Mouse (Mus musculus) brain, embryonic 14.5 days (tissue): ENCODE data around the gene Decr2. TPM values are rescaled to one million over a fixed set of nuclear protein-coding genes. Genes with fewer than 3 reads are reported as not detected.

Experiments
- DNase-seq: peaks from one replicate; pipeline ENCODE4 v3.0.0-alpha.2; 2011; ENCODE audit warnings: low read depth
- CTCF ChIP-seq: fragments of 200-500 bp; IDR thresholded peaks from 2 replicates; pipeline ENCODE4 v1.5.1; 2012; ENCODE audit warnings: inconsistent platforms, mild to moderate bottlenecking, moderate library complexity, borderline replicate concordance; ENCODE audit not compliant: insufficient read depth, insufficient read length; ENCODE audit errors: extremely low read depth
- POLR2A ChIP-seq: fragments of 200-500 bp; IDR thresholded peaks from 2 replicates; pipeline ENCODE4 v1.6.1; 2012; ENCODE audit warnings: mild to moderate bottlenecking, inconsistent platforms, borderline replicate concordance; ENCODE audit not compliant: poor library complexity, insufficient read depth, insufficient read length, severe bottlenecking; ENCODE audit errors: extremely low read depth
- polyA plus RNA-seq: library from polyadenylated mRNA; depleted of rRNA; stranded (reverse); fragments of >200 nt; gene quantifications from 2 replicates; pipeline ENCODE4 v1.2.3, GENCODE M21; 2012; rRNA removed

The Decr2 gene
- 26.8 and 28.6 TPM in 2 replicates for polyA plus RNA-seq

DNA sequence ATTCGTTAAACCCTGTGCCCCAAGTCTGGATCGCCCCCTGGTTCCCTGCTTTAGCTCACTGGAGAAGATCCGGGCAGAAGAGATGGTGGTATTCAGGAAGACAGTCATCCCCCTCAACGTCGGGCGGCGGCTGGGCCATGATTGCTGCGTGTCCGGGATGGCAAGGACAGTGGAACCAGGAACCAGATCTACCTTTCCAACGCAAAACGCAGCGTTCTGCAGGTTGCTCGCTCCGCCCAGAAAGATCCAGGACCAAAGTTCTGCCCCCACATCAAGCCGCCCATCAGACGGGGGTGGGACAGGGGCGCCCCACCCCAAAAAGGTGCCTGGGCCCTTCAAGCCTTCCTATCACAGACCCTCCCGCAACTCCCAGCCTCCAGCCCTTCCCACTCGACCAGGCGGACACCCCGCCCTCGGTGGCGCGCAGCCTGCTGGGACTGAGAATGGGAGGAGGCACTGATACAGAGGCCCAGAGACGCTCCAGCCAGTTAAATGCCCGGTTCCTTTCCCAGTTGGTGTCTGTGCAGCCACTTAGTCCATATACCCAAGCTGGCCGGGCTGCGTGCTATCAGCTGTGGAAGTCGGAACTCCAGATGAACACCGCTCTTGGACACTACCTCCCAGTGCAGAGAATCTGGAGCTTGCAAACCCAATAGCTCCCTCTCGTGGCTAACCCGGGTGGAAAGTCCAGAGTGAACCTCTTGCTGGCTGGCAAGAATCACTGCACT, at the start of gene Decr2:
TSS of gene Decr2 (minus strand) at position 433 of the 728 bp plus-strand sequence.
- peak; percentile 97 for DNase-seq
- TF ChIP-seq POLR2A (0 out of 2 replicates have a peak, but pooled peaks have one; percentile 31), CTCF (peak; percentile 92)

DNA sequence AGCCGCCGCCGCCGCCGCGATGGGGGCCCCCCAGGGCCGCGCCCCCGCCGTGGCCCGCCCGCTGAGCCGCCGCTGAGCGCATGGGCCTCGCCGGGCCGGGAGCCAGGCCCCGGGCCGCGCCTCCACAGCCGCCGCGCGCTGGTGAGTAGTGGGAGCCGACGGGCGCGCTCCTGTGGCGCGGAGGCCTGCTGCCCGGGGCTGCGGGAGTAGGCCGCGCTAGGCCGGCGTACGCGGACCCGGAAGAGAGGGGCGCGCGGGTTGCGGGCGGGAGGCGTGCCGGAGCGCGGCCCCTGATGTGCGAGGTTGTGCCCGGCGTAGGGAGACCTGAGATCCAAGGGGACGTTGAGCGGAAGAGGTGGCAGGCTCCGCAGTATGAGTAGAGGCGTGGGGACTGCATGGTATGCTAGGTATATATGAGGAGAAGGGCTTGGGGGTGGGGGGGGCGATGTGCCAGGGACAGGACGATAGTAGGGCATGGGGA, 48.8 kb upstream of the Decr2 start:
- TF ChIP-seq POLR2A (no peak), CTCF (no peak)
- peak; percentile 67 for DNase-seq

GRCm38 (mm10) chr17:26138239-26138836, 48.2 kb upstream of the Decr2 start, which contains the start of gene Axin1:
TSS of gene Axin1 (plus strand) at chr17:26138688.
- TF ChIP-seq POLR2A (peak; percentile 95), CTCF (peak; percentile 66)
- peak; percentile 99 for DNase-seq

DNA sequence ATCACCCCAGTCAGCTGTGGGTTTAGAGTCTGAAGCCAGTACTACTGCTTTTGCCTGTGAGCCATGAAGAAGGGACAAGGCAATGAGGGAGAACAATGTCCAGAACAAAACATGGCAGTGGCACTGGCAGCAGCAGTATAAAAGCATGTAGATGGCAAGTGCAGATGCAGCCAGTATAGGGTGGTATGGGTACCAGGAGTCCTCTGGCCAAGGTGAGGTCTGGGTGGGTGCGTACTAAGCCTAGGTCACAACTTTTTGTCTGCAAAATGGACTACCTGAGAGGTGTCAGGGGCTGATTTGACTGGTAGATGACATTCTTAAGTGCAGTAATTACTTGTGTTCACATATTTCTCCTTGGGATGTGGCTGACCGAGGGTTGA, 47.6 kb upstream of the Decr2 start:
- TF ChIP-seq POLR2A: no peak
- no peak for TF ChIP-seq CTCF

GRCm38 (mm10) chr17:26137106-26137750, 47.1 kb upstream of the Decr2 start:
- TF ChIP-seq CTCF: no peak
- no peak for TF ChIP-seq POLR2A
- DNase-seq: no peak

More for the DNA sequence above, 47.6 kb upstream of the Decr2 start:
- DNase-seq: no peak

- DNase-seq: peak; percentile 76
- TF ChIP-seq CTCF (no peak), POLR2A (no peak)
Measured at GRCm38 (mm10) chr17:26131856-26132853, 42.0 kb upstream of the Decr2 start.

DNA sequence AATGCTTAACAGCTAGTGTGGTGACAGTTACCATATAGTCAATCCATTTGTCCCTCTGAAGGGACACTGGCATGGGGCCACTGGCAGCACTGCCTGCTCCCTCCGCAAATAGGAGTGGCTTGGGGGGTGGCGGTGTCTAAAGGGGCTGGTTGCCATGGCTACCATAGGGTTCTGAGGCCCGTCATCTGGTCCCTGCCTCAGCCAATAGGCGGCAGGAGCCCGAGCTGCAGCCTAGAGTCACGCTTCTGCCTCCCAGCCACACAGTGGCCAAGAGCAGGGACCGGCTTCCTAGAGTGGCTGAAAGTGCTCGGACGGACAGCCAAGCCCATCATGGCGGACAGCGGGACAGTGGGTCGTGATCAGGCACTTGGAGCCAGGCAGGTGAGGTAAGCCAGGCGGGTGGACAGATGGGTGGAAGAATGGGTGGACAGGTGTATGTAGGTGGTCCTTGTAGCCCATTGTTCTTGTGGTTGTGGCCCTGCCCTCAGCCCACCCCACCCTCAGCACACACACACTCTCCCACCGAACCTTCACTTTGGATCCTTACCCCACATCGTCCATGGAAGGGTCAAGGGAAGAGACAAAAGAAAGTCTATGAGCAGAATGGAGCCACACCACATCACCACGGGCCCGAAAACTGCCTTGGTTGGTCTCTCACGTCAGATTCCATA, 41.1 kb upstream of the Decr2 start:
- no peak for TF ChIP-seq POLR2A

DNA sequence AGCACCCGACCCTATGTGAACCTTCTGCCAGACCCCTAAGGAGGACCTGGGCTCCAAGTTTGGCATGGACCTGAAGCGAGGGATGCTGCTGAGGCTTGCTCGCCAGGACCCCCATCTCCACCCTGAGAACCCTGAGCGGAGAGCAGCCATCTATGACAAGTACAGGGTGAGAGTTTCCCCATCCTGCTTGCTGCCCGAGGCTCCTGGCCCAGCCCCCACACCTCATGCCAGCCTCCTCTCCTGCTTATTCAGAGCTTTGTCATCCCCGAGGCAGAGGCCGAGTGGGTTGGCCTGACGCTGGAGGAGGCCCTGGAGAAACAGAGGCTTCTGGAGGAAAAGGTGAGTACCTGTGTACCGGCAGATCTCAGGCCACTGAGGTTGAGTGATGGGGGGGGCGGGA, 35.1 kb upstream of the Decr2 start:
- DNase-seq: no peak
- TF ChIP-seq POLR2A (no peak), CTCF (no peak)

More for the DNA sequence above, 41.1 kb upstream of the Decr2 start:
- DNase-seq: peak; percentile 83

DNA sequence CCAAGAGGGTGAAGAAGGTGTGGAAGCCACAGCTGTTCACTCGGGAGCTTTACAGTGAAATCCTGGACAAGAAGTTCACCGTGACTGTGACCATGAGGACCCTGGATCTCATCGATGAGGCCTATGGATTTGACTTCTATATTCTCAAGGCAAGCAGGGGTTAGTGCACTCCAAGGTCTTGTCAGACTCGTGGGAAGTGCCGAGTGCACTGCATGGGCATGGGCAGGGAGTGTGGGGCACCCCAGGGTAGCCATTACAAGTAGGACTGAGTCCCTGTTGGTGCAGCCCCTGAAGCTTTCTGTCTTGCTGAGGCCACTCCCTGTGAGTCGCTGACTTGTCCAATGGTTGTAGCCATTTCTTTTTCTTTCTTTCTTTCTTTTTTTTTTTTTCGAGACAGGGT, 34.4 kb upstream of the Decr2 start:
- TF ChIP-seq POLR2A (no peak), CTCF (no peak)
- no peak for DNase-seq

GRCm38 (mm10) chr17:26123267-26123684, 33.1 kb upstream of the Decr2 start, which contains the start of gene Mrpl28:
TSS of gene Mrpl28 (plus strand) at chr17:26123500.
- peak; percentile 99 for DNase-seq
- TF ChIP-seq POLR2A (peak; percentile 94; the same call in 1 of the 2 replicates), CTCF (no peak)
